Mouse (Mus musculus) CH12.LX (cell line): Measurements from ENCODE around the gene Pcsk2. TPM values are rescaled to one million over a fixed set of nuclear protein-coding genes. Genes with fewer than 3 reads are reported as not detected.

ENCODE experiments used
- DNase-seq: peaks from one replicate; pipeline ENCODE4 v3.0.0-alpha.2; 2013; ENCODE audit errors: extremely low read depth
- H3K27ac ChIP-seq: 2 replicates; pipeline ENCODE4 v1.5.1; 2012; ENCODE audit warnings: low read depth, mild to moderate bottlenecking, control low read depth, moderate library complexity; ENCODE audit not compliant: insufficient read depth
- H3K27me3 ChIP-seq: replicated peaks from 2 replicates; pipeline ENCODE3; 2012; ENCODE audit warnings: inconsistent platforms
- H3K36me3 ChIP-seq, 2 experiments: replicated peaks in 1 of 2; 2 replicates each; pipeline versions ENCODE3 to v1.6.1; 2012; ENCODE audit warnings: inconsistent platforms in 1 of 2, low read length in 1 of 2, mild to moderate bottlenecking in 1 of 2, mixed read lengths in 1 of 2, moderate library complexity in 1 of 2; ENCODE audit not compliant: control insufficient read depth in 1 of 2, insufficient read depth in 1 of 2
- H3K4me1 ChIP-seq, 2 experiments: 2 replicates each; pipeline ENCODE4 v1.6.1; 2012; ENCODE audit warnings: inconsistent platforms in 1 of 2, moderate library complexity in 1 of 2; ENCODE audit not compliant: insufficient read depth in 2 of 2, control insufficient read depth in 1 of 2
- H3K4me2 ChIP-seq: 2 replicates; pipeline ENCODE4 v1.6.1; 2012; ENCODE audit warnings: low read depth, mild to moderate bottlenecking, control low read depth; ENCODE audit not compliant: poor library complexity, insufficient read depth, severe bottlenecking
- H3K4me3 ChIP-seq, 3 experiments: fragments of 150-350 bp in 1 of 3; sonication (generic) in 1 of 3; replicated peaks in 1 of 3; 2 replicates each; pipeline versions ENCODE3 to v1.5.1; 2011 to 2012; ENCODE audit warnings: low read depth in 2 of 3, low read length in 2 of 3, mild to moderate bottlenecking in 2 of 3, moderate library complexity in 2 of 3, control low read depth in 1 of 3, improper control_type of control experiment in 1 of 3, inconsistent platforms in 1 of 3, mixed read lengths in 1 of 3; ENCODE audit not compliant: poor library complexity in 1 of 3
- H3K79me2 ChIP-seq: replicated peaks from 2 replicates; pipeline ENCODE4 v1.6.1; 2012; ENCODE audit warnings: mild to moderate bottlenecking, moderate library complexity; ENCODE audit not compliant: control insufficient read depth, poor library complexity, insufficient read depth, severe bottlenecking; ENCODE audit errors: extremely low read depth
- H3K9ac ChIP-seq: 2 replicates; pipeline ENCODE4 v1.6.1; 2012; ENCODE audit warnings: low read depth, mild to moderate bottlenecking, control low read depth, moderate library complexity; ENCODE audit not compliant: insufficient read depth
- H3K9me3 ChIP-seq: replicated peaks from 2 replicates; pipeline ENCODE3; 2012; ENCODE audit warnings: low read length, inconsistent platforms, mixed read lengths
- BHLHE40 ChIP-seq: IDR thresholded peaks from 2 replicates; pipeline ENCODE4 v1.6.1; 2011; ENCODE audit warnings: mild to moderate bottlenecking, low read depth, low read length, improper control_type of control experiment
- CHD2 ChIP-seq: IDR thresholded peaks from 2 replicates; pipeline ENCODE4 v1.6.1; 2011; ENCODE audit warnings: low read length, improper control_type of control experiment
- CTCF ChIP-seq, 2 experiments: IDR thresholded peaks in 1 of 2; conservative IDR thresholded peaks in 1 of 2; 2 replicates each; pipeline ENCODE4 v1.5.1; 2011 to 2012; ENCODE audit warnings: low read depth in 2 of 2, low read length in 2 of 2, improper control_type of control experiment in 1 of 2, inconsistent platforms in 1 of 2, mild to moderate bottlenecking in 1 of 2, moderate library complexity in 1 of 2
- ELF1 ChIP-seq: IDR thresholded peaks from 2 replicates; pipeline ENCODE4 v1.6.1; 2014; ENCODE audit warnings: low read depth, mild to moderate bottlenecking, inconsistent platforms, low read length, improper control_type of control experiment
- EP300 ChIP-seq: IDR thresholded peaks from 2 replicates; pipeline ENCODE4 v1.6.1; 2011; ENCODE audit warnings: low read length, improper control_type of control experiment
- ETS1 ChIP-seq: conservative IDR thresholded peaks from 2 replicates; pipeline ENCODE4 v1.6.1; 2012; ENCODE audit warnings: low read depth, mild to moderate bottlenecking, inconsistent platforms, low read length, improper control_type of control experiment, moderate library complexity
- GABPA ChIP-seq: IDR thresholded peaks from 2 replicates; pipeline ENCODE4 v1.6.1; 2012; ENCODE audit warnings: low read depth, low read length, improper control_type of control experiment, inconsistent platforms; ENCODE audit not compliant: insufficient replicate concordance
- HCFC1 ChIP-seq: IDR thresholded peaks from 2 replicates; pipeline ENCODE4 v1.6.1; 2012; ENCODE audit warnings: low read depth, mild to moderate bottlenecking, inconsistent platforms, low read length, improper control_type of control experiment
- IRF4 ChIP-seq: IDR thresholded peaks from 2 replicates; pipeline ENCODE4 v1.6.1; 2014; ENCODE audit warnings: low read depth, mild to moderate bottlenecking, inconsistent platforms, low read length, improper control_type of control experiment
- JUND ChIP-seq: conservative IDR thresholded peaks from 2 replicates; pipeline ENCODE4 v1.6.1; 2011; ENCODE audit warnings: low read depth, low read length, improper control_type of control experiment
- KAT2A ChIP-seq: IDR thresholded peaks from 2 replicates; pipeline ENCODE4 v1.6.1; 2012; ENCODE audit warnings: low read length, improper control_type of control experiment, inconsistent platforms; ENCODE audit not compliant: insufficient replicate concordance
- MAFK ChIP-seq: IDR thresholded peaks from 2 replicates; pipeline ENCODE4 v1.6.1; 2011; ENCODE audit warnings: low read length, improper control_type of control experiment; ENCODE audit not compliant: insufficient replicate concordance
- MAX ChIP-seq: IDR thresholded peaks from 2 replicates; pipeline ENCODE4 v1.6.1; 2011; ENCODE audit warnings: low read length, improper control_type of control experiment
- MAZ ChIP-seq: IDR thresholded peaks from 2 replicates; pipeline ENCODE4 v1.6.1; 2012; ENCODE audit warnings: low read depth, mild to moderate bottlenecking, inconsistent platforms, low read length, improper control_type of control experiment, moderate library complexity
- MEF2A ChIP-seq: IDR thresholded peaks from 2 replicates; pipeline ENCODE4 v1.6.1; 2014; ENCODE audit warnings: low read depth, mild to moderate bottlenecking, inconsistent platforms, low read length, improper control_type of control experiment, borderline replicate concordance
- NRF1 ChIP-seq: IDR thresholded peaks from 2 replicates; pipeline ENCODE4 v1.6.1; 2014; ENCODE audit warnings: low read depth, mild to moderate bottlenecking, inconsistent platforms, low read length, improper control_type of control experiment, moderate library complexity
- PAX5 ChIP-seq: IDR thresholded peaks from 2 replicates; pipeline ENCODE4 v1.6.1; 2012; ENCODE audit warnings: low read length, inconsistent platforms, mixed read lengths
- POLR2A ChIP-seq: IDR thresholded peaks from 2 replicates; pipeline ENCODE4 v1.6.1; 2011; ENCODE audit warnings: low read depth, mild to moderate bottlenecking, improper control_type of control experiment, low read length
- RAD21 ChIP-seq: IDR thresholded peaks from 2 replicates; pipeline ENCODE4 v1.6.1; 2011; ENCODE audit warnings: low read depth, mild to moderate bottlenecking, low read length, improper control_type of control experiment, moderate library complexity
- RCOR1 ChIP-seq: conservative IDR thresholded peaks from 2 replicates; pipeline ENCODE4 v1.6.1; 2012; ENCODE audit warnings: low read depth, mild to moderate bottlenecking, inconsistent platforms, low read length, improper control_type of control experiment
- SMC3 ChIP-seq: IDR thresholded peaks from 2 replicates; pipeline ENCODE4 v1.6.1; 2011; ENCODE audit warnings: low read depth, low read length, improper control_type of control experiment
- TBP ChIP-seq: conservative IDR thresholded peaks from 2 replicates; pipeline ENCODE4 v1.6.1; 2011; ENCODE audit warnings: low read depth, low read length, improper control_type of control experiment
- USF2 ChIP-seq: conservative IDR thresholded peaks from 2 replicates; pipeline ENCODE4 v1.6.1; 2011; ENCODE audit warnings: low read depth, low read length, improper control_type of control experiment
- dilution Hi-C: fragments of 300-500 bp; cut with MboI; formaldehyde crosslinking; loops from 2 replicates; pipeline ENCODE4 v1.14.3; 2020; ENCODE audit warnings: low sequenced_read_pairs; ENCODE audit not compliant: extremely low pct_unique_long_range_greater_than_20kb, extremely low pct_ligation_motif_present
- in situ Hi-C: fragments of 300-500 bp; cut with MboI; formaldehyde crosslinking; loops from 3 replicates; pipeline ENCODE4 v1.14.3; 2019; ENCODE audit warnings: low sequenced_read_pairs, low pct_ligation_motif_present, low pct_unique_long_range_greater_than_20kb, mixed read lengths
- polyA plus RNA-seq: library from polyadenylated mRNA; unstranded; fragments of >175 nt; gene quantifications from 2 replicates; pipeline ENCODE4 v1.2.1, GENCODE M21; 2012; ENCODE audit warnings: low read depth; ENCODE audit not compliant: insufficient read length
- total RNA-seq, 2 experiments: library from RNA; depleted of rRNA; stranded (reverse); fragments of 300-350 nt in 1 of 2; fragments of >200 nt in 1 of 2; gene quantifications; 2 replicates each; pipeline ENCODE4 v1.2.3; 2012 to 2014

Pcsk2 gene
- total and polyA plus RNA-seq, 3 experiments = not detected

DNA sequence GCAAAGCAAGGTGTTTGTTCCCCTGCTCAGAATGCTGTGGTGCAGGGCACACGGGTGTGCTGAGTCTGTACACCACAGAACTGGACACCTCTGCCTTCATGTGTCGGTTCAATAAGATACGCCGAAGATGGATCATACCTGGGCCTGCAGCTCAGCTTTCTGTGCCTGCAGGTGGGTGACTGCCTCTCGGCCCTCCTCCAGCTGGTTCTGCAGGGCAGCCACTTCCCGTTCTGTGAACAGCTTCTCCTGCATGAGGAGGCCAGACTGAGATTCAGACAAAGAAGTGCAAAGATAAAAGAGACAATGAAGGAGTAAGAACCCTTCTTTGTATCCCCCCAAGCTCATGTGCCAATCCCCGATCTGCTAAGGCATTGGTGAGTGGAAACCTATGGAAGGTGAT lies 295.6 kb downstream of the Pcsk2 start:
- Histone ChIP-seq H3K9ac (no peak overlapping the region), H3K27me3 (no peaks in the 10 kb centered on the region), H3K4me3 (no peak overlapping the region), H3K79me2 (no peaks in the 10 kb centered on the region), H3K9me3 (no peaks in the 10 kb centered on the region), H3K27ac (no peak overlapping the region), H3K4me2 (no peak overlapping the region), H3K4me1 (peaks cover 24 to 77% of the 10 kb centered on the region in 2 experiments), H3K36me3 (no peaks in the 10 kb centered on the region)
- dilution Hi-C loops (no loop called here), in situ Hi-C loops (loop anchor here (5.0 to 10.0 kb wide), 2 partner anchors 76 to 613 kb away; partner anchors contain the start of gene Dstn)
- no peak for DNase-seq
- TF ChIP-seq SMC3 (no peak), EP300 (no peak), NRF1 (no peak), MAZ (no peak), MAX (no peak), MAFK (no peak), RAD21 (no peak), KAT2A (no peak), BHLHE40 (no peak), CTCF (conservative IDR thresholded peaks at IDR 0.05 in 1 of 2, IDR thresholded peaks at IDR 0.05 in 1 of 2; ENCODE audit: low read depth in 2 of 2, low read length in 2 of 2) (no peak), GABPA (no peak), HCFC1 (no peak), TBP (no peak), POLR2A (no peak), USF2 (no peak)

GRCm38 (mm10) chr2:143844779-143845178 lies 298.8 kb downstream of the Pcsk2 start:
- TF ChIP-seq RCOR1 = 0 out of 2 replicates have a peak, but pooled peaks have one; percentile 27
- no peak for TF ChIP-seq CHD2
- no peak for TF ChIP-seq MAX
- TF ChIP-seq ETS1 = peak; percentile 34; the same call in 1 of the 2 replicates
- TF ChIP-seq EP300 = peak; percentile 82
- TF ChIP-seq HCFC1 = no peak
- TF ChIP-seq MAFK = 0 out of 2 replicates have a peak, but pooled peaks have one; percentile 37
- 0 out of 2 replicates have a peak, but pooled peaks have one; percentile 24 for TF ChIP-seq ELF1
- peak; percentile 75 for TF ChIP-seq IRF4
- TF ChIP-seq PAX5 = no peak
- TF ChIP-seq MEF2A = peak; percentile 14; the same call in 1 of the 2 replicates
- no peak for TF ChIP-seq JUND
- TF ChIP-seq TBP = 0 out of 2 replicates have a peak, but pooled peaks have one; percentile 19
- H3K4me2 ChIP-seq = peak overlapping the region; percentile 21; the same call in 1 of the 2 replicates
- H3K4me1 ChIP-seq = peaks cover 20 to 61% of the 10 kb centered on the region in 2 experiments
- no peaks in the 10 kb centered on the region for H3K9me3 ChIP-seq
- H3K9ac ChIP-seq = no peak overlapping the region
- H3K4me3 ChIP-seq = no peak overlapping the region
- H3K36me3 ChIP-seq = no peaks in the 10 kb centered on the region
- dilution Hi-C loops = no loop called here
- H3K79me2 ChIP-seq = no peaks in the 10 kb centered on the region
- in situ Hi-C loops = loop anchor here (5.0 to 10.0 kb wide), 2 partner anchors 73 to 610 kb away; partner anchors contain the start of gene Dstn
- peak; percentile 78 for DNase-seq
- H3K27ac ChIP-seq = no peak overlapping the region
- H3K27me3 ChIP-seq = no peaks in the 10 kb centered on the region
